Mouse (Mus musculus): ENCODE data around the gene Hormad2.

DNA sequence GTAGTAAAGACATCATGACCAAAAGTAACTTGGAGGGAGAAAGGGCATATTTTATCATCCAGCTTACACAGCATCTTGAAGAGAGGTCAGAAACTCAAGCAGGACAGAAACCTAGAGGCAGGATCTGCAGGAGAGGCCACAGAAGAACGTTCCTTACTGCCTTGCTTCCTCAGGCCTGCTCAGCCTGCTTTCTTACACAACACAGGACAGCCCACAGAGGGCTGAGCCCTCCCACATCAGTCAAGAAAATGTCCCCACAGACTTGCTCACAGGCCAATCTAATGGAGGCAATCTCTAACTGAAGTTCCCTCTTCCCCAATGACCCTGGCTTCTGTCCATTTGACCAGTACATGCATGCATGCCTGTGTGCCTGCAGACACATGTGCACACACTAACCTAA lies 1.4 kb upstream of the Hormad2 start:
- TF ChIP-seq TBP (IDR thresholded peaks at IDR 0.05; ENCODE audit: low read depth, low read length), result no peak
- TF ChIP-seq CTCF (IDR thresholded peaks at IDR 0.05 in 2 of 3, conservative IDR thresholded peaks at IDR 0.05 in 1 of 3; ENCODE audit: control insufficient read depth in 1 of 3, insufficient read depth in 1 of 3, low read depth in 2 of 3, low read length in 3 of 3, poor library complexity in 1 of 3, severe bottlenecking in 1 of 3), result no peak
- TF ChIP-seq NRF1 (IDR thresholded peaks at IDR 0.05; ENCODE audit: insufficient read depth, low read depth, low read length, poor library complexity, severe bottlenecking), result no peak
- no peak for TF ChIP-seq ETS1 (IDR thresholded peaks at IDR 0.05; ENCODE audit: low read depth, low read length)
